Mouse (Mus musculus) WW6 (cell line): ENCODE results near the gene Clca3a2.
"Not testable (repeated sequence)": the region's sequence is repeated elsewhere in the genome, so short reads cannot be mapped to it uniquely, and the experiment has no call there.

Experiments used
- DNase-seq: peaks from one replicate; pipeline ENCODE4 v3.0.0-alpha.2; 2013; ENCODE audit warnings: low read depth, low spot score

Clca3a2 gene

GRCm38 (mm10) chr3:144819219-144819618 is at the start of gene Clca3a2:
Clca3a2 (minus strand) TSS chr3:144819494.
- DNase-seq: not testable (repeated sequence)

- DNase-seq: no peak
These were observed 30.3 kb upstream of the Clca3a2 start for GRCm38 (mm10) chr3:144849584-144849983.

GRCm38 (mm10) chr3:144849014-144849556 is 29.8 kb upstream of the Clca3a2 start, which contains the start of gene Clca3b:
Clca3b (minus strand) TSS chr3:144849357.
- not testable (repeated sequence) for DNase-seq

- DNase-seq: no peak
These were observed 8.0 kb upstream of the Clca3a2 start for GRCm38 (mm10) chr3:144827257-144827656.

- peak; percentile 39 for DNase-seq
These were observed 5.9 kb upstream of the Clca3a2 start for GRCm38 (mm10) chr3:144825151-144825550.

GRCm38 (mm10) chr3:144823331-144823730 is 4.0 kb upstream of the Clca3a2 start:
- DNase-seq: no peak

GRCm38 (mm10) chr3:144820632-144821031 is 1.3 kb upstream of the Clca3a2 start:
- DNase-seq: no peak

GRCm38 (mm10) chr3:144813336-144813735 is 6.0 kb downstream of the Clca3a2 start:
- not testable (repeated sequence) for DNase-seq

- no peak for DNase-seq
These were observed 7.5 kb downstream of the Clca3a2 start for GRCm38 (mm10) chr3:144811821-144812220.

- DNase-seq: not testable (repeated sequence)
These were observed 11.0 kb downstream of the Clca3a2 start for GRCm38 (mm10) chr3:144808153-144808925.

- DNase-seq: not testable (repeated sequence)
These were observed 12.7 kb downstream of the Clca3a2 start for GRCm38 (mm10) chr3:144806626-144807025.

GRCm38 (mm10) chr3:144801861-144802260 is 17.4 kb downstream of the Clca3a2 start:
- DNase-seq: peak; percentile 20

GRCm38 (mm10) chr3:144785181-144786148 is 33.8 kb downstream of the Clca3a2 start:
- no peak for DNase-seq

- DNase-seq: no peak
These were observed 54.1 kb downstream of the Clca3a2 start for GRCm38 (mm10) chr3:144765161-144765560.

- DNase-seq: no peak
These were observed 57.8 kb downstream of the Clca3a2 start for GRCm38 (mm10) chr3:144761454-144761853.

GRCm38 (mm10) chr3:144760592-144761309 is 58.5 kb downstream of the Clca3a2 start, which contains the start of gene Clca3a1:
Clca3a1 (minus strand) TSS chr3:144760977.
- DNase-seq: no peak

- DNase-seq: no peak
These were observed 59.6 kb downstream of the Clca3a2 start for GRCm38 (mm10) chr3:144759719-144760118.

- DNase-seq: not testable (repeated sequence)
These were observed 63.2 kb downstream of the Clca3a2 start for GRCm38 (mm10) chr3:144756103-144756502.

GRCm38 (mm10) chr3:144753120-144753519 is 66.2 kb downstream of the Clca3a2 start:
- DNase-seq: no peak

GRCm38 (mm10) chr3:144749062-144749963 is 70.0 kb downstream of the Clca3a2 start:
- DNase-seq: not testable (repeated sequence)
